Mouse (Mus musculus): Measurements from ENCODE around the gene Samd4.

DNA sequence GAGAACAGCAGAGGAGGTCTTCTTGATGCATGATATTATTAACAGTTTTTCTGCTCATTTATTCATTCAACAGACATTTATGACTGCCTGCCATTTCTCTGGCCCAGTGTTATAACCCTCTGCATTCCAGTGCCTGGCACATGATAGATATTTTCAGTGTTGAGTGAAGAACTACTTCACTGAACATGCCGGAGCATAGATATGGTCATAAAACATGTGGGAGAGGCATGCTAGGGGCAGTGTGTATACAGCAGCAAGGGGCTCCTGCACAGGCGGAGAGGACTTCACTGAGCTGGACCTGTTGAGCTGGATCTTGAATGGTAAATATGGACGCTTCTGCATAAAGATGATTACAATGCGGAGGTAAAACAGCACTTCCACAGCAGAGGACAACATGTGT is 6.4 kb downstream of the Samd4 start:
- TF ChIP-seq CTCF (IDR thresholded peaks at IDR 0.05; ENCODE audit: low read depth, low read length) (no peak), POLR2A (IDR thresholded peaks at IDR 0.05; ENCODE audit: insufficient read depth, low read length) (no peak)
